Mouse (Mus musculus): ENCODE measurements around the gene Krt23. TPM values are rescaled to one million over a fixed set of nuclear protein-coding genes. Genes with fewer than 3 reads are reported as not detected.

Gene Krt23
- polyA plus RNA-seq, 1 experiment from 2014 or later = 0.38 TPM

DNA sequence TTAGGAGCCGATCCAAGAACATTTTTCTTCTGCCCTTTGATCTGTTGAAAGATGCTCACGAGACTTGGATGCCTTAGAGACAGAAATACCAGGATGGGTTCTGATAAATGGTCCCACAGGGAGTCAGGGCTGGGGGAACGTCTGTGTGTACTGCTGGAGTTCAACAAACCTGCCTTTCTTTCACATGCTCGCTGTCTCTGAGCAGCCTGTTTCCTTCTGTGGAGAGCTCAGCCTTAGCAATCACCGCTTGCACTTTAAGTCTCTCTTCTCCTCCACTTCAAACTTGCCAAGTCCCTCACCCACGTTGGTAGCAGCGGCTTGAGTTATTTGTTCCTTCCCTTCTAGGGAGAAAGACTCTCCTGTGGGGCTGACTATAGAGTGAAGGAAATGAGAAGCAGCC, 26.6 kb downstream of the Krt23 start:
- DNase-seq (ENCODE audit: low spot score) = no peak
- H3K27me3 ChIP-seq (replicated peaks; ENCODE audit: control insufficient read depth, insufficient read depth, low read length) = no peaks in the 10 kb centered on the region
- H3K9me3 ChIP-seq (ENCODE audit: control insufficient read depth, low read length) = no peaks in the 10 kb centered on the region
- no peak overlapping the region for H3K4me3 ChIP-seq (ENCODE audit: low read depth, low read length)
- H3K36me3 ChIP-seq (ENCODE audit: control insufficient read depth, insufficient read depth, low read length) = no peaks in the 10 kb centered on the region
- H3K9ac ChIP-seq (ENCODE audit: low read depth, low read length) = no peak overlapping the region
- 40% methylated on average over 7 of the region's 7 CpGs for WGBS
- H3K27ac ChIP-seq (ENCODE audit: low read depth, low read length) = no peak overlapping the region
- no peak for ATAC-seq (replicated peaks; ENCODE audit: low FRiP score)
- H3K4me1 ChIP-seq (replicated peaks; ENCODE audit: control insufficient read depth, insufficient read depth, low read length) = no peaks in the 10 kb centered on the region
- no peak overlapping the region for H3K4me2 ChIP-seq

DNA sequence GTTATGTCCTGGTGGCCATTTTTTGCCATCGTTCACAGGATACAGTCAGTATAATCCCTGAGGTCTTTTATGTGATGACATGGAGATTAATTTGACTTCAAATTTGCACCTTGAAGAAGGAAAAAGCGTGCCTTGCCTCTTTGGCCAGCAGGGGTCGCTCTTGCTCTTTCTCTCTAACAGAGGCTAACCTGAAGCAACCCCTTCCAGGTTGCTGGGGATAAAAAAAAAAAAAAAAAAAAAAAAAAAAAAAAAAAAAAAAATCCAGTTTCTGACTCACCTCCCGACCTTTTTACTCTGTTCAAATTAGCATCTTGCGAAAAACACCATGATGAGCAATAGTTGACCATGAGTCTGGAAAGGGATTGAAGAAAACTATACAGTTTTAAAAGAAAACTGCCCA, 28.1 kb downstream of the Krt23 start:
- DNase-seq (ENCODE audit: low spot score) (peak; percentile 65), ATAC-seq (replicated peaks; ENCODE audit: low FRiP score) (no peak)
- WGBS = 9% methylated on average over 5 of the region's 5 CpGs
- Histone ChIP-seq H3K27ac (ENCODE audit: low read depth, low read length) (no peak overlapping the region), H3K9me3 (ENCODE audit: control insufficient read depth, low read length) (no peaks in the 10 kb centered on the region), H3K36me3 (ENCODE audit: control insufficient read depth, insufficient read depth, low read length) (no peaks in the 10 kb centered on the region), H3K4me3 (ENCODE audit: low read depth, low read length) (no peak overlapping the region), H3K4me1 (replicated peaks; ENCODE audit: control insufficient read depth, insufficient read depth, low read length) (no peaks in the 10 kb centered on the region), H3K4me2 (no peak overlapping the region), H3K9ac (ENCODE audit: low read depth, low read length) (no peak overlapping the region), H3K27me3 (replicated peaks; ENCODE audit: control insufficient read depth, insufficient read depth, low read length) (no peaks in the 10 kb centered on the region)

DNA sequence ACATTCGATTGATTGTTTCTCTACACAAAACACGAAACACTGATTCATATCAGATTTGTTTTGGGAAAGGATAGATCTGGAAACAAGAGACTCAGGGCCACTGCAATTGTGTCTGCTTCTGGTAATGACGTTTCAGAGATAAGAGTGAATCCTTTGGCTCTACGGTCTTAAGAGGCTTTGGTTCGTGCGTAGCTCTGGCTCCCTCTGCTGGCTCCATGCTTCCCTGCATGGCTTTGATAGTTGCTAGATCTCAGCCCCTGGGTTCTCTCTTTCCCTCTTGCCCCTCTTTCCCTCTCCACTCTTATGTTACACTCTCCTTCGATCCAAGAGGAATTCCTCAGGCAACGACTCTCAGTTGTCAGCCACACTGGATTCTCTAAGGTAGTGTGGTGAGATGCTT, 29.8 kb downstream of the Krt23 start:
- H3K4me1 ChIP-seq (replicated peaks; ENCODE audit: control insufficient read depth, insufficient read depth, low read length) = no peaks in the 10 kb centered on the region
- DNase-seq (ENCODE audit: low spot score) = peak; percentile 47
- H3K27ac ChIP-seq (ENCODE audit: low read depth, low read length) = no peak overlapping the region
- H3K27me3 ChIP-seq (replicated peaks; ENCODE audit: control insufficient read depth, insufficient read depth, low read length) = no peaks in the 10 kb centered on the region
- H3K9me3 ChIP-seq (ENCODE audit: control insufficient read depth, low read length) = no peaks in the 10 kb centered on the region
- WGBS = 12% methylated on average over 8 of the region's 8 CpGs
- no peak overlapping the region for H3K4me2 ChIP-seq
- H3K36me3 ChIP-seq (ENCODE audit: control insufficient read depth, insufficient read depth, low read length) = no peaks in the 10 kb centered on the region
- no peak overlapping the region for H3K4me3 ChIP-seq (ENCODE audit: low read depth, low read length)
- no peak for ATAC-seq (replicated peaks; ENCODE audit: low FRiP score)
- H3K9ac ChIP-seq (ENCODE audit: low read depth, low read length) = no peak overlapping the region

DNA sequence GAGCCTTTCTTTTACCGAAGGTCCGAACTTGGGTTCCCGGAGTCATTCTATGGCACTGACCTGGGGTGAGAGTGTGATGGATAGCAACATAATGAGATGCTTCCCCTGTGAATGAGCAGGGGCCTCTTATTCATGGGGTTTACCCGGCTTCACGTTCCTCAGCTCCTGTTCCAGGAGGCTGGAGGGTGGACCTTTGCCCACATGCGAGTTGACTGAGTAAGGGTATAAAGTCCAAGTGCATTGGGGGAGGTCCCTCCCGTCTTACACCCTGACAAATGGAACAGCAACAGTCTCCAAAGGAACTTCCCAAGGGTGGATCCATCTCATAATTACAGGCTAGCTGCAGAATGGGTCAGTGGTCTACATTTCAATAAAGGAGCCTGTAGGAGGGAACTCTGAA, 31.2 kb downstream of the Krt23 start:
- Histone ChIP-seq H3K4me1 (replicated peaks; ENCODE audit: control insufficient read depth, insufficient read depth, low read length) (no peaks in the 10 kb centered on the region), H3K4me2 (no peak overlapping the region), H3K9me3 (ENCODE audit: control insufficient read depth, low read length) (no peaks in the 10 kb centered on the region), H3K27ac (ENCODE audit: low read depth, low read length) (no peak overlapping the region), H3K9ac (ENCODE audit: low read depth, low read length) (no peak overlapping the region), H3K36me3 (ENCODE audit: control insufficient read depth, insufficient read depth, low read length) (no peaks in the 10 kb centered on the region), H3K27me3 (replicated peaks; ENCODE audit: control insufficient read depth, insufficient read depth, low read length) (no peaks in the 10 kb centered on the region), H3K4me3 (ENCODE audit: low read depth, low read length) (no peak overlapping the region)
- DNase-seq (ENCODE audit: low spot score) (no peak), ATAC-seq (replicated peaks; ENCODE audit: low FRiP score) (no peak)
- WGBS = 72% methylated on average over 7 of the region's 7 CpGs

DNA sequence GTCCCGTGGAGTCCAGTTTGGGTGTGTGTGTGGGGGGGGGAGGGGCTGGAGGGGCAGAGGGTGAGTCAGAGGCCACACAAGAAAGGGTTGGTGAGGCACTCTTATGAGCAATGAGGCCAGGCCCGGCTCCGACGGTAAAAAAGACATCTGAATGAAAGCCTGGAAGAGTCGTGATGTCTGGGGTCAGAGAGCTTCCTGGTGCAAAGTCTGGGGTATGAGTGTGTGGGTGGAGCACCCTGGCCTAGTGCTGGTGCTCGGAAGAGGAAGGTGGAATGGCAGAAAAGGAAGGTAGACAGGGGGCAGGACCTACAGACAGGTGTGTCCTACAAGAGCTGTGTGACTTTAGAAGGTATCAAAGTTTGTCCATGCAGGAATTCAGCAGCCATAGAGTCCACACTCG, 34.0 kb downstream of the Krt23 start:
- no peak for DNase-seq (ENCODE audit: low spot score)
- ATAC-seq (replicated peaks; ENCODE audit: low FRiP score) = no peak

DNA sequence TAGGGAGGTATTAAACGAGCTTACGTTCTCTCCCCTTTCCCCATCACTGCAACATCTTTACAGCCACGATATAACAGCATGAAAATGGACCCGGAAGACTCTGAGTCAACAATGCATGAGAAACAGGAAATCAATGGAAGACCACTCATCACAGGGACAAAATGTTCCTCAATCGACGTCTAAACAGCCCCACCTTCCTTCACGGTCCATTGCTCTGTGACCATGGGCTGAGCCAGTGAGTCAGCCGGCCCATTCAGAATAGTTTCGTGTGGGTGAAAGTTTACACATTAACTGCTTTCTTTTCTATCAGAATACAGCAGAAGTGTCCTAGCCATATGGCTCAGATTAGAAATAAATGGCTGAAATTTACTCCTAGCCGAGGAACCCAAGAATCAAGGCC, 38.2 kb downstream of the Krt23 start:
- Histone ChIP-seq H3K4me2 (no peak overlapping the region), H3K27ac (ENCODE audit: low read depth, low read length) (no peak overlapping the region), H3K4me1 (replicated peaks; ENCODE audit: control insufficient read depth, insufficient read depth, low read length) (no peaks in the 10 kb centered on the region), H3K27me3 (replicated peaks; ENCODE audit: control insufficient read depth, insufficient read depth, low read length) (no peaks in the 10 kb centered on the region), H3K9ac (ENCODE audit: low read depth, low read length) (no peak overlapping the region), H3K36me3 (ENCODE audit: control insufficient read depth, insufficient read depth, low read length) (no peaks in the 10 kb centered on the region), H3K4me3 (ENCODE audit: low read depth, low read length) (no peak overlapping the region), H3K9me3 (ENCODE audit: control insufficient read depth, low read length) (no peaks in the 10 kb centered on the region)
- DNase-seq (ENCODE audit: low spot score) (no peak), ATAC-seq (replicated peaks; ENCODE audit: low FRiP score) (no peak)
- WGBS = 75% methylated on average over 10 of the region's 10 CpGs

More for the DNA sequence above, 34.0 kb downstream of the Krt23 start:
- whole genome bisulfite sequencing = 58% methylated on average over 7 of the region's 7 CpGs
- Histone ChIP-seq H3K27me3 (replicated peaks; ENCODE audit: control insufficient read depth, insufficient read depth, low read length) (no peaks in the 10 kb centered on the region), H3K27ac (ENCODE audit: low read depth, low read length) (no peak overlapping the region), H3K9me3 (ENCODE audit: control insufficient read depth, low read length) (no peaks in the 10 kb centered on the region), H3K9ac (ENCODE audit: low read depth, low read length) (no peak overlapping the region), H3K36me3 (ENCODE audit: control insufficient read depth, insufficient read depth, low read length) (no peaks in the 10 kb centered on the region), H3K4me1 (replicated peaks; ENCODE audit: control insufficient read depth, insufficient read depth, low read length) (no peaks in the 10 kb centered on the region), H3K4me2 (no peak overlapping the region), H3K4me3 (ENCODE audit: low read depth, low read length) (no peak overlapping the region)

DNA sequence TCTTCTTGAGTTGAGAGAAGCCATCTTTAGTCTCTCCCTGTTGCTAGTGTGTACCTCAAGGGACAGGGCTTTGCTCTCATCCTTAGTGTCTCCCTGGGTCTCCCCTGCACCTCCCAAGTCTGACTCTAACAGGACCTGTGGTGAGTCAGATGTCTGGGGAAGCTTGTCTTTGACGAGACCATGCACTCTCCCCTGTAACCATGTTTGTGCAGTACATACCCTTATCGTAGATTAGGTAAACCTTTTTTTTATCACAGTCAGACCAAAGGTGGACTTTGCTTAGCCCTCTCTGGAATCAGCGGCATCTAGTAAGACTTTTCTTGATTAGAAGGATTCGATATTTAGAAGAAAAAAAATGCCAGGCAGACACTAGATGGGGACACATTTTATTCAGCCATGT, 38.9 kb downstream of the Krt23 start:
- Histone ChIP-seq H3K4me1 (replicated peaks; ENCODE audit: control insufficient read depth, insufficient read depth, low read length) (peaks cover 1% of the 10 kb centered on the region), H3K27me3 (replicated peaks; ENCODE audit: control insufficient read depth, insufficient read depth, low read length) (no peaks in the 10 kb centered on the region), H3K4me3 (ENCODE audit: low read depth, low read length) (no peak overlapping the region), H3K9me3 (ENCODE audit: control insufficient read depth, low read length) (no peaks in the 10 kb centered on the region), H3K4me2 (no peak overlapping the region), H3K9ac (ENCODE audit: low read depth, low read length) (no peak overlapping the region), H3K27ac (ENCODE audit: low read depth, low read length) (no peak overlapping the region), H3K36me3 (ENCODE audit: control insufficient read depth, insufficient read depth, low read length) (no peaks in the 10 kb centered on the region)
- no peak for ATAC-seq (replicated peaks; ENCODE audit: low FRiP score)
- WGBS = 71% methylated on average over 4 of the region's 4 CpGs
- DNase-seq (ENCODE audit: low spot score) = no peak

DNA sequence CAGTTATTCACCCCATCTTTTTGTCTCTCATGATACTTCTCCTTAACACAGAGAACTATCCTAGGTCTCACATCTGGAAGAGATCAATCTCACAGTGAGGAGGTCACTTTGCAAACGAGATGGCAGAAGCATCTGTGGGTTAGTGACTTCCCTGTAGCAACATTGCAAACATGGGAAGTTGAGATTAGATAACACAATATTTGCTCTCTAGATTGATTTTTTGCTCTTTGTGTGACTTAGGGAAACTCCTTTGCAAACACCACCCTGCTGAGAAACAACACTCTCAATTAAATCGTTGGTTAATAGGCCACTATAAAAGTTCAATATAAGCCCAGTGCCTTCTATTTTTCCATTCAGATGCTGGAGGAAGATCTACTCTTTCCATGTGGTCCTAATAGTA, 44.2 kb downstream of the Krt23 start:
- Histone ChIP-seq H3K27ac (ENCODE audit: low read depth, low read length) (no peak overlapping the region), H3K4me1 (replicated peaks; ENCODE audit: control insufficient read depth, insufficient read depth, low read length) (peaks cover 3% of the 10 kb centered on the region), H3K36me3 (ENCODE audit: control insufficient read depth, insufficient read depth, low read length) (no peaks in the 10 kb centered on the region), H3K27me3 (replicated peaks; ENCODE audit: control insufficient read depth, insufficient read depth, low read length) (no peaks in the 10 kb centered on the region), H3K9ac (ENCODE audit: low read depth, low read length) (no peak overlapping the region), H3K4me2 (no peak overlapping the region), H3K4me3 (ENCODE audit: low read depth, low read length) (no peak overlapping the region), H3K9me3 (ENCODE audit: control insufficient read depth, low read length) (no peaks in the 10 kb centered on the region)
- 49% methylated on average over 2 of the region's 2 CpGs for WGBS
- ATAC-seq (replicated peaks; ENCODE audit: low FRiP score) = no peak
- DNase-seq (ENCODE audit: low spot score) = no peak

DNA sequence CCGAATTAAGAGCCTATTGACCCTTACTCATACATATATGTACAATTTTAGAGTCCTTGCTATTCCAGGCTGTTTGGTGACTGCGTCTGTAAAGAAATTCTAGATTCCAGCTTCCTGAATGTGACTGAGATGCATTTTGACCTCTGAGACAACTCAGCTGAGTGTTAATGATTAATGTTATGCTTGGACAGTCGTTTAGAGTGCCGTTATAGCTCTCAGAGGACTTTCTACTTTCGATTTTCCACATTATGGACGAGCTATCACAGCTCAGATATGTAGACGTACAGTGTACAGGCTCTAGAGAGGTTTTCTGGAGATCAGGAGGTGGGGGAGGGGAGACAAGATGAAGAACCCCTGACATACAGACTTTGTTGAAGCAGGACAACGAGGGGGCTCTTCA, 51.7 kb downstream of the Krt23 start:
- Histone ChIP-seq H3K27ac (ENCODE audit: low read depth, low read length) (no peak overlapping the region; the same call in 1 of the 2 replicates), H3K36me3 (ENCODE audit: control insufficient read depth, insufficient read depth, low read length) (no peaks in the 10 kb centered on the region), H3K4me1 (replicated peaks; ENCODE audit: control insufficient read depth, insufficient read depth, low read length) (no peaks in the 10 kb centered on the region), H3K27me3 (replicated peaks; ENCODE audit: control insufficient read depth, insufficient read depth, low read length) (no peaks in the 10 kb centered on the region), H3K9ac (ENCODE audit: low read depth, low read length) (no peak overlapping the region), H3K4me3 (ENCODE audit: low read depth, low read length) (no peak overlapping the region), H3K4me2 (peak overlapping the region; percentile 26), H3K9me3 (ENCODE audit: control insufficient read depth, low read length) (no peaks in the 10 kb centered on the region)
- DNase-seq (ENCODE audit: low spot score) (no peak), ATAC-seq (replicated peaks; ENCODE audit: low FRiP score) (no peak)
- WGBS = 48% methylated on average over 8 of the region's 8 CpGs
